Mouse (Mus musculus): ENCODE measurements at regions not wholly inside any gene's neighbourhood (a gene's known extent, or its start where the extent isn't known, plus 50 kb on each side); places are given as distances from the start of the nearest gene placed in this dataset.

GRCm38 (mm10) chr11:63293485-63293884 lies 164.7 kb downstream of the Pmp22 start:
- no peak for TF ChIP-seq CTCF (IDR thresholded peaks at IDR 0.05; ENCODE audit: borderline replicate concordance, extremely low read depth, insufficient read depth, insufficient read length)
- no peak for TF ChIP-seq POLR2A (IDR thresholded peaks at IDR 0.05; ENCODE audit: borderline replicate concordance, extremely low read depth, insufficient read depth, insufficient read length, poor library complexity, severe bottlenecking)

Data from brain, embryonic 14.5 days (tissue).